In the genomic region with DNA sequence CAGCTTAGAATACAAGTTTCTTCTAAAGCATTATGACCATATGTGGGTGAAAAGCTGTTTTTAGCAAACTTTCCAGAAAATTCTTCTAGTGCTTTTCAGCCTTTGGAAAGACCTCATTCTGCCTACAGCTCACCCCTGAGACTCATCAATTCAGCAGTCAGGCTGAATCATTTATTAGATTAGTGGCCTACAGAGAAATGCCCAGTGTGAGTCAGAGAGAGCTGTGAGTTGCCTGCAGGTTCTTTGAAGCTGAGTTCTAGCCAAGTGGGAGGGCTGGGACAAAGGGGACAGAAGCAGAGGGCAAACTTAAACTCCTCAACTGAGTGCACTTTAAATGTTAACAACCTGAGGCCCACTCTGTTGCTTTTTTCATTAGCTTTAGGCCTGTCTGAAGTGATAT, we compare ENCODE assay signal across 23 mouse cellular contexts. TPM values are rescaled to one million over a fixed set of nuclear protein-coding genes. Genes with fewer than 3 reads are reported as not detected.
A peak's percentile ranks its signal among the peaks of the same experiment; 100 is the strongest.
DNase-seq lines count a peak whose midpoint lies in the region; ATAC-seq and TF ChIP-seq lines count a peak whose summit lies in the region.
"Had no signal": no experiment of that assay in that cellular context is flagged by ENCODE, and none has a peak within 500 bp of the region (broad histone marks: within the 10 kb centered on the region; RNA-seq: fewer than 3 reads in every experiment).

No protein-coding gene starts in this region.

- ATAC-seq in limb, embryonic 14.5 days (ENCODE audit: low FRiP score, low read depth), result no peak
- ATAC-seq in Patski, result peak; percentile 88
- no peak for ATAC-seq in cerebellum, adult (ENCODE audit: insufficient number of reproducible peaks, low FRiP score, low TSS enrichment)
- ATAC-seq: forebrain, postnatal 0 days; hindbrain, postnatal 0 days; intestine, postnatal 0 days had no signal

- H3K4me2 ChIP-seq in limb, embryonic 14.5 days (replicated peaks; ENCODE audit: low read depth, low read length, severe bottlenecking), result no peak overlapping the region
- peak overlapping the region; percentile 1 for H3K4me2 ChIP-seq in myocyte (ENCODE audit: low read depth)
- H3K4me2 ChIP-seq: heart, embryonic 12.5 days; midbrain, embryonic 11.5 days; neural tube, embryonic 12.5 days had no signal

- in situ Hi-C loops in Patski (cut with MboI; ENCODE audit: low pct_unique_long_range_greater_than_20kb), result no loop called here

- H3K27me3 ChIP-seq in limb, embryonic 14.5 days (ENCODE audit: control insufficient read depth, insufficient read depth, low read length), result no peaks in the 10 kb centered on the region
- no peaks in the 10 kb centered on the region for H3K27me3 ChIP-seq in limb, embryonic 10.5 days (ENCODE audit: low read depth, poor library complexity, severe bottlenecking)
- peaks cover 10% of the 10 kb centered on the region for H3K27me3 ChIP-seq in Patski
- H3K27me3 ChIP-seq in myocyte (ENCODE audit: control insufficient read depth, insufficient read depth, insufficient read length), result no peaks in the 10 kb centered on the region
- H3K27me3 ChIP-seq: heart, embryonic 12.5 days; neural tube, embryonic 12.5 days had no signal

- H3K79me2 ChIP-seq in myocyte (ENCODE audit: control insufficient read depth, insufficient read depth), result no peaks in the 10 kb centered on the region

- H3K4me1 ChIP-seq in limb, embryonic 14.5 days (ENCODE audit: control insufficient read depth, insufficient read depth, low read length), result no peaks in the 10 kb centered on the region; the same call in 1 of the 2 replicates
- H3K4me1 ChIP-seq in limb, embryonic 10.5 days, result no peaks in the 10 kb centered on the region
- H3K4me1 ChIP-seq: heart, embryonic 12.5 days; neural tube, embryonic 12.5 days had no signal

- POLR2A ChIA-PET in Patski (lab: Charles Lee), result no interaction called here

- peak; percentile 52 for DNase-seq in limb, embryonic 14.5 days (ENCODE audit: low spot score)
- no peak for DNase-seq in limb, embryonic 10.5 days (ENCODE audit: low spot score)
- peak; percentile 33 for DNase-seq in Patski (ENCODE audit: low read depth, low spot score)
- peak; percentile 31 for DNase-seq in adrenal gland, postnatal 25 days
- no peak for DNase-seq in ovary, adult 18-20 months (ENCODE audit: low spot score)
- no peak for DNase-seq in embryo, embryonic 10.5 days (ENCODE audit: low spot score)
- DNase-seq: cerebellum, adult 8-10 months; forebrain, postnatal 0 days; gastrocnemius, postnatal 25 days; heart, postnatal 10 days; left cerebral cortex, postnatal 4 days; retina, postnatal 1 day; right cerebral cortex, postnatal 25 days; thymus, adult 18-20 months; thymus, postnatal 36 days had no signal

- H3K9ac ChIP-seq in limb, embryonic 14.5 days (ENCODE audit: low read depth, low read length, severe bottlenecking), result no peak overlapping the region
- H3K9ac ChIP-seq: forebrain, postnatal 0 days; heart, embryonic 12.5 days; neural tube, embryonic 12.5 days had no signal

- H3K9me3 ChIP-seq in limb, embryonic 14.5 days (ENCODE audit: control insufficient read depth, low read length), result 0 out of 2 replicates have a peak, but pooled peaks cover 5% of the 10 kb centered on the region
- H3K9me3 ChIP-seq in limb, embryonic 10.5 days (replicated peaks), result no peaks in the 10 kb centered on the region
- H3K9me3 ChIP-seq: neural tube, embryonic 12.5 days had no signal

- no peak overlapping the region for H3K4me3 ChIP-seq in limb, embryonic 14.5 days (replicated peaks; ENCODE audit: low read length)
- H3K4me3 ChIP-seq in limb, embryonic 10.5 days, result no peak overlapping the region
- no peak overlapping the region for H3K4me3 ChIP-seq in myocyte
- H3K4me3 ChIP-seq: heart, embryonic 12.5 days; neural tube, embryonic 12.5 days had no signal

- no peak overlapping the region for H3ac ChIP-seq in myocyte (ENCODE audit: control insufficient read depth, insufficient read length)

- H3K27ac ChIP-seq in limb, embryonic 14.5 days (replicated peaks; ENCODE audit: low read depth, low read length), result no peak overlapping the region
- no peak overlapping the region for H3K27ac ChIP-seq in limb, embryonic 10.5 days
- H3K27ac ChIP-seq: hindbrain, postnatal 0 days; macrophage; neural tube, embryonic 12.5 days had no signal

- no peak for TF ChIP-seq CTCF in Patski (IDR thresholded peaks at IDR 0.05)

- H3K36me3 ChIP-seq in limb, embryonic 14.5 days (ENCODE audit: control insufficient read depth, insufficient read depth, low read length), result no peaks in the 10 kb centered on the region
- no peaks in the 10 kb centered on the region for H3K36me3 ChIP-seq in limb, embryonic 10.5 days
- H3K36me3 ChIP-seq in myocyte (ENCODE audit: control insufficient read depth, insufficient read depth), result no peaks in the 10 kb centered on the region
- H3K36me3 ChIP-seq: heart, embryonic 12.5 days; neural tube, embryonic 12.5 days had no signal

- TF ChIP-seq POLR2A in limb, embryonic 14.5 days (IDR thresholded peaks at IDR 0.05; ENCODE audit: borderline replicate concordance, extremely low read depth, insufficient read depth, insufficient read length), result no peak
- no peak for TF ChIP-seq POLR2A in myocyte (IDR thresholded peaks at IDR 0.05; ENCODE audit: insufficient read length, low read depth)

- CTCF ChIA-PET in Patski (lab: Charles Lee), result interaction anchor here (1.1 to 1.3 kb wide), 3 partner anchors 10 to 49 kb away, joined by 3 read pairs; no protein-coding TSS in a partner anchor

TF ChIP-seq in myocyte, 11 proteins besides CTCF, POLR2A, EP300 and RAD21:
- TF ChIP-seq E2F4 (IDR thresholded peaks at IDR 0.05; ENCODE audit: insufficient read depth), result no peak
- TF ChIP-seq CEBPB (IDR thresholded peaks at IDR 0.05; ENCODE audit: insufficient read depth, poor library complexity, severe bottlenecking), result no peak
- no peak for TF ChIP-seq TCF3 (IDR thresholded peaks at IDR 0.05; ENCODE audit: insufficient read length, low read depth)
- TF ChIP-seq USF1 (IDR thresholded peaks at IDR 0.05; ENCODE audit: low read depth), result no peak
- no peak for TF ChIP-seq MYOG (IDR thresholded peaks at IDR 0.05; ENCODE audit: control insufficient read depth in 1 of 3, insufficient read depth in 1 of 3, insufficient read length in 2 of 3, low read depth in 2 of 3)
- no peak for TF ChIP-seq MYOD1 (IDR thresholded peaks at IDR 0.05; ENCODE audit: control insufficient read depth in 1 of 3, insufficient read length in 2 of 3, low read depth in 2 of 3)
- TF ChIP-seq SRF (IDR thresholded peaks at IDR 0.05; ENCODE audit: control insufficient read depth, insufficient read length, low read depth), result no peak
- TF ChIP-seq POLR2AphosphoS2 (IDR thresholded peaks at IDR 0.05; ENCODE audit: insufficient read length, low read depth), result no peak
- TF ChIP-seq MAX (IDR thresholded peaks at IDR 0.05; ENCODE audit: low read depth), result no peak
- TF ChIP-seq REST (IDR thresholded peaks at IDR 0.05; ENCODE audit: insufficient read depth, insufficient read length), result no peak

RNA-seq across cellular contexts. Expression of a gene that starts 48.5 kb away (rescaled TPM):
- polyA plus RNA-seq in limb, embryonic 14.5 days (2012; rRNA removed), result 6.8 and 7.1 TPM in 2 replicates
- 11.4 and 14.2 TPM in 2 replicates for polyA plus RNA-seq in limb, embryonic 14.5 days (2014; fragmentation: Nextera tagmentation; extraction: Ambion mirVana)
- polyA plus RNA-seq in limb, embryonic 10.5 days (2016; fragmentation: Nextera tagmentation; extraction: Ambion mirVana), result 3.4 and 5.0 TPM in 2 replicates
- polyA plus RNA-seq in Patski (2021) (18.5 TPM), myocyte (2012; fragmentation: generic; extraction: Trizol) (2.9 TPM)
- 56.6 and 73.0 TPM in 2 replicates for total RNA-seq in adrenal gland, postnatal 25 days (2021)

Comparison
In these comparisons a context has a peak if more than half of its experiments do, and no peak if none do; other contexts are left out.
1. DNase-seq: peak in limb, embryonic 14.5 days (single experiment), Patski (single experiment) and adrenal gland, postnatal 25 days (single experiment); none in limb, embryonic 10.5 days (single experiment), ovary, adult 18-20 months (single experiment) and embryo, embryonic 10.5 days (single experiment).